Mouse (Mus musculus) intestine, embryonic 16.5 days (tissue): ENCODE results near the gene Nudt21. TPM values are rescaled to one million over a fixed set of nuclear protein-coding genes. Genes with fewer than 3 reads are reported as not detected.
A peak's percentile ranks its signal among the peaks of the same experiment; 100 is the strongest.

Source experiments
- ATAC-seq: fragments of 200-750 bp; cut with Nextera tagmentation; 2 replicates; pipeline ENCODE4 v1.8.0; 2017; ENCODE audit warnings: moderate TSS enrichment, moderate library complexity
- H3K27ac ChIP-seq: fragments of 300-500 bp; sonication (generic); 2 replicates; pipeline ENCODE4 v1.5.1; 2014; ENCODE audit warnings: mild to moderate bottlenecking, low read length
- H3K27me3 ChIP-seq: fragments of 300-500 bp; sonication (generic); replicated peaks from 2 replicates; pipeline ENCODE4 v1.6.1; 2014; ENCODE audit warnings: low read length, control low read depth, mixed read lengths; ENCODE audit not compliant: control insufficient read depth, insufficient read depth
- H3K36me3 ChIP-seq: fragments of 300-500 bp; sonication (generic); 2 replicates; pipeline ENCODE4 v1.6.1; 2014; ENCODE audit warnings: low read length, control low read depth; ENCODE audit not compliant: control insufficient read depth, insufficient read depth
- H3K4me1 ChIP-seq: fragments of 300-500 bp; sonication (generic); 2 replicates; pipeline ENCODE4 v1.6.1; 2014; ENCODE audit warnings: low read length, control low read depth, mixed read lengths; ENCODE audit not compliant: control insufficient read depth, insufficient read depth
- H3K4me2 ChIP-seq: fragments of 300-500 bp; sonication (generic); 2 replicates; pipeline ENCODE4 v1.6.1; 2014; ENCODE audit warnings: low read depth, low read length, control low read depth
- H3K4me3 ChIP-seq: fragments of 300-500 bp; sonication (generic); 2 replicates; pipeline ENCODE4 v1.5.1; 2014; ENCODE audit warnings: mild to moderate bottlenecking, low read length
- H3K9ac ChIP-seq: fragments of 300-500 bp; sonication (generic); 2 replicates; pipeline ENCODE4 v1.6.1; 2014; ENCODE audit warnings: low read depth, low read length
- H3K9me3 ChIP-seq: fragments of 300-500 bp; sonication (generic); 2 replicates; pipeline ENCODE4 v1.6.1; 2016; ENCODE audit warnings: low read length, control low read depth; ENCODE audit not compliant: control insufficient read depth
- WGBS: fragments of 180-500 bp; shearing (Covaris S2); extraction: QIAGEN DNeasy Blood & Tissue Kit; methylation state at CpG from one replicate; pipeline ENCODE4 v1.1.7; 2014; 5-methylcytosine and 5-hydroxymethylcytosine counted together
- polyA plus RNA-seq: library from polyadenylated mRNA; unstranded; fragments of >200 nt; fragmentation: Nextera tagmentation; extraction: Ambion mirVana; gene quantifications from 2 replicates; pipeline ENCODE4 v1.2.1, GENCODE M21; 2015

The Nudt21 gene
- polyA plus RNA-seq, 1 experiment from 2014 or later = 95.9 TPM

- WGBS = 50% methylated on average over 15 of the region's 15 CpGs
- Histone ChIP-seq H3K9ac (no peak overlapping the region), H3K27ac (peak overlapping the region; percentile 57)
Measured at GRCm38 (mm10) chr8:94009243-94009845, 27.5 kb downstream of the Nudt21 start.

DNA sequence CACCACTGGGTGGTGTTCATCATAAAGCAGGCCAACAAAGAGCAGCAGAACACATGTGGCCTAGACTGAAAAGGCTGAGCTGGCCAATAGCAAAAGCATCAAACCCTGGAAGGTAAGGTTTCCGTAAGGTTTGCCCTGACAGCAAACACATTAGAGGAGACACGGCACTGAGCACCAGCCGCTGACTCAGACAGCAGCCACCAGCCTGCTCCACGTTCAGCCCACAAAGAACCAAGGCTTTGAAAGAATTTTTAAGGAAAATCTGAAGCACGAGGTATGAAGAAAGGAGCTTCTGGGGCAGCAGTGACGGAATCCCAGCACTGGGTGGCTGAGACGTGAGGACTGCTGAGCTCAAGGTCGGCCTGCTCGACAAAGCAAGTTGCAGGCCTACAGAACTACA lies 32.7 kb downstream of the Nudt21 start:
- Histone ChIP-seq H3K9ac (no peak overlapping the region), H3K4me2 (no peak overlapping the region), H3K4me1 (peaks cover 8% of the 10 kb centered on the region), H3K9me3 (no peaks in the 10 kb centered on the region), H3K27me3 (no peaks in the 10 kb centered on the region), H3K4me3 (no peak overlapping the region), H3K27ac (no peak overlapping the region), H3K36me3 (peaks cover 2% of the 10 kb centered on the region; the same call in 1 of the 2 replicates)
- no peak for ATAC-seq
- WGBS = 87% methylated on average over 9 of the region's 9 CpGs

More at GRCm38 (mm10) chr8:94009243-94009845, 27.5 kb downstream of the Nudt21 start:
- Histone ChIP-seq H3K36me3 (no peaks in the 10 kb centered on the region), H3K27me3 (no peaks in the 10 kb centered on the region), H3K4me3 (no peak overlapping the region), H3K4me1 (peaks cover 27% of the 10 kb centered on the region), H3K4me2 (peak overlapping the region; percentile 27; the same call in 1 of the 2 replicates), H3K9me3 (no peaks in the 10 kb centered on the region)
- no peak for ATAC-seq

DNA sequence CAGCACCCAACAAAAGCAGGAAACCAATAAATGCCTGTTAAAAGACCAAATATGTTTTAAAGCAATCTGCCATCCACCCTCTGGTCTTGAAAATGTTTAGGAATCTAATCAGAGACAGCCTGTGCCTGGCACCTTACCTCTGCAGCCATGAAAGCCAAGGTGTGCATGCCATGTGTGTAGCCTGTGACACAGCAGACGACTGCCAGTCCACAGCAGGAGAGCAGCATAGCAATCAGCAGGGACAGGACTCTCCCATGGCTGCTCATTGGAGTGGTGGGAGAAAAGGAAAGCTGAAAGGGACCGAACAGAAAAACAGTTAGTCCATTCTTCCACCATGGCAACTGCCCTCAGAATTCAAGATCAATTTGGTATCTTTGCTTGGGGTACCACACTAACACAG lies 37.9 kb downstream of the Nudt21 start:
- no peaks in the 10 kb centered on the region for H3K4me1 ChIP-seq
- no peak for ATAC-seq
- H3K36me3 ChIP-seq = peaks cover 2% of the 10 kb centered on the region; the same call in 1 of the 2 replicates
- no peaks in the 10 kb centered on the region for H3K27me3 ChIP-seq
- H3K4me3 ChIP-seq = no peak overlapping the region
- no peaks in the 10 kb centered on the region for H3K9me3 ChIP-seq
- H3K9ac ChIP-seq = no peak overlapping the region
- H3K4me2 ChIP-seq = no peak overlapping the region
- WGBS = 97% methylated on average over 2 of the region's 2 CpGs
- H3K27ac ChIP-seq = no peak overlapping the region

DNA sequence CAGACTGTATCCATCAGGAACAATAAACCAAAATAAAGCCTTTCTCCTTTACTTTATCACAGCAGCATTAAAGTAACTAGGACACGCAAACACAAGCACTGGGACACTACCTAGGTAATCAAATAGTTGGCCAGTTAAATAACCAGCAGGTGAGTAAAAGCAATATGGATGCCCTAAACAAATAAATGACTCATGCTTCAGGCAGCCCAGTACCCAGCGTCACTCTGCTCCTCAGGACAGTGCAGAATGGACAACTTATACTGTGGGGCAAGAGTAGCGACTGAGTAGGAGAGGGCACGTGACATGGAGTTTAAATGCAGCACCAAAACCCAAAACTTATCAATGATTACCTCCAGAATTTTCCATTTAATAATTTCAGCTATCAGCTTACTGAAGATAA lies 47.1 kb downstream of the Nudt21 start:
- Histone ChIP-seq H3K27me3 (no peaks in the 10 kb centered on the region), H3K9ac (no peak overlapping the region), H3K4me2 (no peak overlapping the region), H3K9me3 (no peaks in the 10 kb centered on the region), H3K4me1 (no peaks in the 10 kb centered on the region), H3K36me3 (peaks cover 5% of the 10 kb centered on the region; the same call in 1 of the 2 replicates), H3K4me3 (no peak overlapping the region), H3K27ac (no peak overlapping the region)
- 72% methylated on average over 4 of the region's 4 CpGs for WGBS
- no peak for ATAC-seq

GRCm38 (mm10) chr8:93984731-93985130 lies 52.1 kb downstream of the Nudt21 start:
- H3K4me3 ChIP-seq = no peak overlapping the region
- H3K36me3 ChIP-seq = peaks cover 19% of the 10 kb centered on the region
- H3K4me2 ChIP-seq = no peak overlapping the region
- H3K27me3 ChIP-seq = no peaks in the 10 kb centered on the region
- no peak overlapping the region for H3K9ac ChIP-seq
- no peak for ATAC-seq
- no peaks in the 10 kb centered on the region for H3K9me3 ChIP-seq
- 84% methylated on average over 3 of the region's 3 CpGs for WGBS
- H3K27ac ChIP-seq = no peak overlapping the region
- no peaks in the 10 kb centered on the region for H3K4me1 ChIP-seq

GRCm38 (mm10) chr8:93983827-93984226 lies 53.0 kb downstream of the Nudt21 start:
- Histone ChIP-seq H3K9ac (no peak overlapping the region), H3K27ac (no peak overlapping the region), H3K4me2 (no peak overlapping the region), H3K36me3 (peaks cover 19% of the 10 kb centered on the region), H3K9me3 (no peaks in the 10 kb centered on the region), H3K27me3 (no peaks in the 10 kb centered on the region), H3K4me3 (no peak overlapping the region), H3K4me1 (no peaks in the 10 kb centered on the region)
- 75% methylated on average over 3 of the region's 3 CpGs for WGBS
- ATAC-seq = no peak

DNA sequence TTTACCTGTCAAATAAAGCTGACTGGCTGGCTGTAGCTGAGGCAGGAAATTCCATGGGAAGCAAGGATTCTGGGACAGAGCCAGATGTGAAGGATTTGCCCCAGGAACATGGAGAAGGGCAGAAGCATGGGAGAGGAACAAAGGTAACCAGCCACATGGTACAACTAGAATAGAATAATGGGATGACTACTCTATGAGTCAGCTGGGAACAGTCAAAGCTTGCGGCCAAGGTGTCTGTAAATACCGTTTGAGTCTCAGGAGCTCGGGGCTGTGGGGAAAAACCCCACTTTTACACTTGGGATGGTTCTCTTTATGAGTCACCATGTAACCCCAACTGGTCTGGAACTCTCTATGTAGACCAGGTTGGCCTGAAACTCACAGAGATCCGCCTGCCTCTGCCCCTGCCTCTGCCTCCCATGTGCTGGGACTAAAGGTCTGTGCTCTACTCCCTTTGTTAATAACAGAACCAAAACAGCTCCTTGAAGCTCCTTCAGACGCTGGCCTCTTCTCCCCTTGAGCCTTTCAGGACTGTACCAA lies 55.1 kb downstream of the Nudt21 start:
- H3K4me1 ChIP-seq = no peaks in the 10 kb centered on the region
- no peaks in the 10 kb centered on the region for H3K9me3 ChIP-seq
- H3K4me2 ChIP-seq = no peak overlapping the region
- H3K4me3 ChIP-seq = no peak overlapping the region
- peaks cover 25% of the 10 kb centered on the region for H3K36me3 ChIP-seq
- no peaks in the 10 kb centered on the region for H3K27me3 ChIP-seq
- ATAC-seq = no peak
- H3K27ac ChIP-seq = no peak overlapping the region
- WGBS = 92% methylated on average over 5 of the region's 5 CpGs
- H3K9ac ChIP-seq = no peak overlapping the region

GRCm38 (mm10) chr8:93980141-93980540 lies 56.7 kb downstream of the Nudt21 start:
- H3K4me2 ChIP-seq = no peak overlapping the region
- H3K9ac ChIP-seq = no peak overlapping the region
- H3K4me1 ChIP-seq = peaks cover 5% of the 10 kb centered on the region; the same call in 1 of the 2 replicates
- WGBS = 92% methylated on average over 4 of the region's 4 CpGs
- no peak overlapping the region for H3K27ac ChIP-seq
- H3K4me3 ChIP-seq = no peak overlapping the region
- H3K9me3 ChIP-seq = no peaks in the 10 kb centered on the region
- H3K36me3 ChIP-seq = peaks cover 30% of the 10 kb centered on the region
- no peaks in the 10 kb centered on the region for H3K27me3 ChIP-seq
- ATAC-seq = no peak

DNA sequence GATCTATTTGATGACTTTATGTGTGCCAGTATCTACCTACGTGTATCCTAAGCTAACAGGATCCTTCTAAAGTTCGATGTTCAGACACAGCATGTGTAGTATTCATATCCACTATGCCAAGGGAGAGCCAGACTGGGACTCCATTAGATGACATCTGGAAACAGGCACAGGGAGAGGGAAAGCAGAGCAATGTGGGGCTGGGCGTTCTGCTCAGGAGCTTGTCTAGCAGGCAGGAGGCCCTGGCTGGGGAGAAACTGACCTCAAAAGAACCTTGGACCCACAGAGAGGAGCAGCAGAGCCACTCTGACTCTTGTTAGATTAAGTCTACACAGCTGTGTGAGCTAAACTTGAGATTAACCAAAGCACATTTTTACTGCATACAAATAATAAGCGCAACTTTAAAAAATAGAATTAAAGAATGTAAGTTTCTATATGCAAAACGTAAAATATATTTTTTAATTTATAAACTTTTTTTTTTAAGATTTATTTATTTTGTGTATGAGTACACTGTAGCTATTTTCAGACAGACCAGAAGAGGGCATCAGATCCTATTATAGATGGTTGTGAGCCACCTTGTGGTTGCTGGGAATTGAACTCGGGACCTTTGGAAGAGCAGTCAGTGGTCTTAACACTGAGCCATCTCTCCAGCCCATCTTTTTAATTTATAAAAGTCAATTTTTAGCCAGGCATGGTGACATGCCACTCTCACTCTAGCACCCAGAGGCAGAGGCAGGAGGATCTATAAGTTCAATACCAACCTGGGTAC lies 60.2 kb downstream of the Nudt21 start:
- H3K9me3 ChIP-seq = no peaks in the 10 kb centered on the region
- no peak overlapping the region for H3K4me2 ChIP-seq
- 0 out of 2 replicates have a peak overlapping the region, but pooled peaks have one; percentile 11 for H3K27ac ChIP-seq
- H3K4me3 ChIP-seq = no peak overlapping the region
- peaks cover 10% of the 10 kb centered on the region; the same call in 1 of the 2 replicates for H3K4me1 ChIP-seq
- peak; percentile 32 for ATAC-seq
- H3K27me3 ChIP-seq = no peaks in the 10 kb centered on the region
- WGBS = 90% methylated on average over 6 of the region's 6 CpGs
- no peak overlapping the region for H3K9ac ChIP-seq
- peaks cover 37% of the 10 kb centered on the region for H3K36me3 ChIP-seq
